Mouse (Mus musculus): ENCODE measurements around the gene Foxp1.

The Foxp1 gene

GRCm38 (mm10) chr6:99135938-99136729, 386.4 kb downstream of the Foxp1 start:
- in situ Hi-C loops (cut with MboI): no loop called here

- in situ Hi-C loops (cut with MboI): no loop called here
Observed at GRCm38 (mm10) chr6:99131815-99132214, 390.7 kb downstream of the Foxp1 start.

GRCm38 (mm10) chr6:99130758-99131410, 391.6 kb downstream of the Foxp1 start:
- in situ Hi-C loops (cut with MboI): no loop called here

GRCm38 (mm10) chr6:99126717-99127116, 395.8 kb downstream of the Foxp1 start:
- in situ Hi-C loops (cut with MboI): no loop called here

GRCm38 (mm10) chr6:99120776-99121766, 401.4 kb downstream of the Foxp1 start:
- in situ Hi-C loops (cut with MboI): no loop called here

GRCm38 (mm10) chr6:99118534-99118933, 404.0 kb downstream of the Foxp1 start:
- in situ Hi-C loops (cut with MboI): no loop called here

- in situ Hi-C loops (cut with MboI): no loop called here
Observed at GRCm38 (mm10) chr6:99117411-99117810, 405.1 kb downstream of the Foxp1 start.

- in situ Hi-C loops (cut with MboI): no loop called here
Observed at GRCm38 (mm10) chr6:99111856-99112255, 410.7 kb downstream of the Foxp1 start.

- in situ Hi-C loops (cut with MboI): no loop called here
Observed at GRCm38 (mm10) chr6:99108417-99108816, 414.1 kb downstream of the Foxp1 start.

GRCm38 (mm10) chr6:99107674-99108073, 414.8 kb downstream of the Foxp1 start:
- in situ Hi-C loops (cut with MboI): no loop called here

- in situ Hi-C loops (cut with MboI): no loop called here
Observed at GRCm38 (mm10) chr6:99107081-99107482, 415.4 kb downstream of the Foxp1 start.

GRCm38 (mm10) chr6:99105979-99106378, 416.5 kb downstream of the Foxp1 start:
- in situ Hi-C loops (cut with MboI): no loop called here

- in situ Hi-C loops (cut with MboI): no loop called here
Observed at GRCm38 (mm10) chr6:99104446-99104845, 418.1 kb downstream of the Foxp1 start.

GRCm38 (mm10) chr6:99103911-99104310, 418.6 kb downstream of the Foxp1 start:
- in situ Hi-C loops (cut with MboI): no loop called here

GRCm38 (mm10) chr6:99101489-99101908, 421.0 kb downstream of the Foxp1 start:
- in situ Hi-C loops (cut with MboI): no loop called here

GRCm38 (mm10) chr6:99100331-99100730, 422.2 kb downstream of the Foxp1 start:
- in situ Hi-C loops (cut with MboI): no loop called here

- in situ Hi-C loops (cut with MboI): no loop called here
Observed at GRCm38 (mm10) chr6:99099781-99100180, 422.7 kb downstream of the Foxp1 start.

GRCm38 (mm10) chr6:99097191-99097590, 425.3 kb downstream of the Foxp1 start:
- in situ Hi-C loops (cut with MboI): no loop called here

- in situ Hi-C loops (cut with MboI): no loop called here
Observed at GRCm38 (mm10) chr6:99096776-99097166, 425.8 kb downstream of the Foxp1 start.

- in situ Hi-C loops (cut with MboI): no loop called here
Observed at GRCm38 (mm10) chr6:99096105-99096775, 426.3 kb downstream of the Foxp1 start.

Data from mature B cell (primary cell).